Comparison of ENCODE assay signal across 15 mouse cellular contexts in genomic region chr10:22303736-22304135, GRCm38 (mm10). TPM values are rescaled to one million over a fixed set of nuclear protein-coding genes. Genes with fewer than 3 reads are reported as not detected.
"Had no signal": no experiment of that assay in that cellular context is flagged by ENCODE, and none has a peak within 500 bp of the region (broad histone marks: within the 10 kb centered on the region; RNA-seq: fewer than 3 reads in every experiment).

No protein-coding gene starts in this region.

- H3K9me3 ChIP-seq: limb, embryonic 12.5 days; liver, embryonic 15.5 days; midbrain, embryonic 10.5 days; neural tube, embryonic 12.5 days; stomach, embryonic 15.5 days had no signal

- H3K27me3 ChIP-seq: limb, embryonic 12.5 days; liver, embryonic 15.5 days; neural tube, embryonic 12.5 days; stomach, embryonic 15.5 days had no signal

- DNase-seq: kidney, adult 11 months; kidney, adult 9 months; kidney, postnatal 36 days; liver; lung, adult 2 months; lung, postnatal 10 days; lung, postnatal 4 days; midbrain, embryonic 14.5 days had no signal

- H3K4me2 ChIP-seq: limb, embryonic 12.5 days; liver, embryonic 15.5 days; neural tube, embryonic 12.5 days; stomach, embryonic 15.5 days had no signal

- H3K4me3 ChIP-seq: limb, embryonic 12.5 days; liver, embryonic 15.5 days; midbrain, embryonic 10.5 days; myocyte; neural tube, embryonic 12.5 days; stomach, embryonic 15.5 days had no signal

- H3K27ac ChIP-seq: kidney, postnatal 0 days; limb, embryonic 12.5 days; liver, embryonic 15.5 days; midbrain, embryonic 10.5 days; neural tube, embryonic 12.5 days; stomach, embryonic 15.5 days had no signal

- H3K4me1 ChIP-seq: limb, embryonic 12.5 days; liver, embryonic 15.5 days; midbrain, embryonic 10.5 days; neural tube, embryonic 12.5 days; stomach, embryonic 15.5 days had no signal

- H3K36me3 ChIP-seq: limb, embryonic 12.5 days; liver, embryonic 15.5 days; midbrain, embryonic 10.5 days; neural tube, embryonic 12.5 days; stomach, embryonic 15.5 days had no signal

- H3K9ac ChIP-seq: limb, embryonic 12.5 days; liver, embryonic 15.5 days; neural tube, embryonic 12.5 days; stomach, embryonic 15.5 days had no signal

RNA-seq across cellular contexts. Expression of gene Raet1d, which starts 56.6 kb away (rescaled TPM):
- polyA plus RNA-seq: lung, adult 2 months had no signal
